Mouse (Mus musculus) ES-CJ7 (cell line): Measurements from ENCODE around the gene Dag1.
A peak's percentile ranks its signal among the peaks of the same experiment; 100 is the strongest.

Experiments used
- DNase-seq: peaks from one replicate; pipeline ENCODE4 v3.0.0; 2011; ENCODE audit warnings: low read depth, low spot score

Gene Dag1

GRCm38 (mm10) chr9:108263690-108264190 lies at the start of gene Dag1:
Dag1 (minus strand) TSS chr9:108263958.
- DNase-seq = peak; percentile 98

- peak; percentile 51 for DNase-seq
These were observed 44.4 kb upstream of the Dag1 start for GRCm38 (mm10) chr9:108308141-108308540.

GRCm38 (mm10) chr9:108307021-108307807 lies 43.5 kb upstream of the Dag1 start:
- DNase-seq = no peak

- peak; percentile 34 for DNase-seq
These were observed 42.8 kb upstream of the Dag1 start for GRCm38 (mm10) chr9:108306571-108306980.

- peak; percentile 100 for DNase-seq
These were observed 42.1 kb upstream of the Dag1 start, which contains the start of the genes Rhoa and Tcta for GRCm38 (mm10) chr9:108305629-108306520. Rhoa (plus strand) TSS chr9:108306129. Tcta (minus strand) TSS chr9:108306160.

- DNase-seq = no peak
These were observed 41.4 kb upstream of the Dag1 start for GRCm38 (mm10) chr9:108305170-108305569.

- no peak for DNase-seq
These were observed 41.0 kb upstream of the Dag1 start for GRCm38 (mm10) chr9:108304716-108305115.

GRCm38 (mm10) chr9:108301853-108302252 lies 38.1 kb upstream of the Dag1 start:
- peak; percentile 80 for DNase-seq

- peak; percentile 98 for DNase-seq
These were observed 32.9 kb upstream of the Dag1 start, which contains the start of gene Amt for GRCm38 (mm10) chr9:108296453-108297355. Amt (plus strand) TSS chr9:108296853.

- DNase-seq = no peak
These were observed 27.0 kb upstream of the Dag1 start for GRCm38 (mm10) chr9:108290773-108291172.

- peak; percentile 98 for DNase-seq
These were observed 26.4 kb upstream of the Dag1 start, which contains the start of gene Nicn1 for GRCm38 (mm10) chr9:108290016-108290750. Nicn1 (plus strand) TSS chr9:108290429.

GRCm38 (mm10) chr9:108289347-108289746 lies 25.6 kb upstream of the Dag1 start:
- DNase-seq = no peak

- peak; percentile 86 for DNase-seq
These were observed 23.9 kb upstream of the Dag1 start for GRCm38 (mm10) chr9:108287526-108288238.

GRCm38 (mm10) chr9:108284410-108284809 lies 20.7 kb upstream of the Dag1 start:
- DNase-seq = peak; percentile 84

GRCm38 (mm10) chr9:108280071-108280828 lies 16.5 kb upstream of the Dag1 start:
- no peak for DNase-seq

- peak; percentile 82 for DNase-seq
These were observed 15.1 kb upstream of the Dag1 start for GRCm38 (mm10) chr9:108278697-108279450.

GRCm38 (mm10) chr9:108275331-108275659 lies 11.5 kb upstream of the Dag1 start:
- no peak for DNase-seq
